Mouse (Mus musculus): ENCODE measurements around the gene Atp6v1fnb. TPM values are rescaled to one million over a fixed set of nuclear protein-coding genes. Genes with fewer than 3 reads are reported as not detected.

Atp6v1fnb gene
- not detected for total RNA-seq (2021)
- long read RNA-seq, experiment 1, result 0 reads
- long read RNA-seq, experiment 2, result 0 reads

DNA sequence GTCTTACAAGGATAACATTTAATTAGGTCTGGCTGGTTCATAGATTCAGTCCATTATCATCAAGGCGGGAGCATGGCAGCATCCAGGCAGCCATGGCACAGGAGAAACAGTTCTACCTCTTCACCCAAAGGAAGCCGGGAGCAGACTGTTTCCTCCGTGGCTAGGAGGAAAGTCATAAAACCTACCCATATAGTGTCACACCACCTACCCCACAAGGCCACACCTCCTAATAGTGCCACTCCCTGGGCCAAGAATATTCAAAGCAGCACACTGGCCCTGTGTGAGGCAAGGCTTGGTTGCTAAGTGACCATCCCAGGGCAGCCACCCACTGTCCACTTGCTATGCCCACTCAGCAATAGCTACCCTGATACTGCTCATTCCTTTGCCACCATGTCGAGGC, at the start of gene Atp6v1fnb:
Gene Atp6v1fnb, plus strand, starts transcription at position 301 of the 400 bp plus-strand sequence.
- no peak for DNase-seq (ENCODE audit: low spot score in 2 of 2)

DNA sequence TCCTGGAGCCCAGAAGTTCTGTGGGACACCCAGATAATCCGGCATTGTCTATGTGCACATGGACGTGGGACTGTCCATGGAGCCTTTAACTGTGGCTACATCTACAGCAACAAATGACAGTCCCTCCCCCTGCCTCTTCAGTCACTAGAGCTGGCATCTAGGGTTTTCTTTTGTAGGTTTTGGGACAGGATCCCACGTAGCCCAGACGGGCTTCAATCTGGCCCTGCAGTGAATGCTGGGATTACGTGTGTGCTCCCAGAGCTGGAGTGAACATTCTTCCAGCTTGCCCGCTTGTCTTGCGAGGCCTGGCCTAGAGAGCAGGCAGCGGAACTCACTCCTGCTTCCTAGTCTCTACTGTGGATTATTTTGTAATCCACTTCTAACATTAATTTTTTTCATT, 46.1 kb upstream of the Atp6v1fnb start:
- no peak for DNase-seq (ENCODE audit: low spot score in 2 of 2)

- no peak for DNase-seq (ENCODE audit: low spot score in 2 of 2)
Measured at GRCm38 (mm10) chr6:29426331-29426730, 44.9 kb upstream of the Atp6v1fnb start.

GRCm38 (mm10) chr6:29428171-29428570, 43.1 kb upstream of the Atp6v1fnb start:
- no peak for DNase-seq (ENCODE audit: low spot score in 2 of 2)

DNA sequence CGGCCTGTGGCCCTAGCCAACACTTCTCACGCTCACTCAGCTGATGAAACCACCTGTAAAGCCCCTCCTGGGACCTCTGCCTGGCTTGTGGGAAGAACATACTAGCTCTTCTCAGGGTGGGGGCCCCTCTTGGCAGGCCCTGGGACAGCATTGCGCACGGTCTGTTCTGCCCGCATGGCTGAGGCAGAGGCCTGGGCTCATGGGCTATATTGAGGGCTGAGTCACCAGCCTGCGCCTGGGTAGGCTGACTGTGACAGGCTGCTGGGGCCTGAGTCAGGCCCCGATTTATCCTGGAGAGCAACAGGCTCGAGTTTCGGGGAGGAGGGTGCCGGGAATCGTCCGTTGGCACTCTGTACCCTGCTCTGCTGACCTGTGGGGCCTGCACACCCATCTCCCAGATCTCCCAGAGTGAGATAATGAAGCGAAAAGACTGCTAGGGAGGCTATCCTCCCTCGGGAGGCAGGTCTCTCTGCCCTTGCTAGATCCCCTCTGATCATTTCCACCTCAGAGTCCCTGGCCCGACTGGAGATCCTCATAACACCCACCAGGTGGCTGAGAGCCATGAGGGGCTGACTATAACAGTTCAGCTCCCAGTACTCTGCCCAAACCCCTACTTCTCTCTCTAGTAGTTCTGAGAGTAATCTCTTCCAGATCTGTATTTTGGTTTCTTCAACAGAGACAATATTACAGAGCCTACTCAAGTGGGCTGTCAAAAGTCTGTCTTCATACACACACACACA, 40.4 kb upstream of the Atp6v1fnb start:
- no peak for DNase-seq (ENCODE audit: low spot score in 2 of 2)

DNA sequence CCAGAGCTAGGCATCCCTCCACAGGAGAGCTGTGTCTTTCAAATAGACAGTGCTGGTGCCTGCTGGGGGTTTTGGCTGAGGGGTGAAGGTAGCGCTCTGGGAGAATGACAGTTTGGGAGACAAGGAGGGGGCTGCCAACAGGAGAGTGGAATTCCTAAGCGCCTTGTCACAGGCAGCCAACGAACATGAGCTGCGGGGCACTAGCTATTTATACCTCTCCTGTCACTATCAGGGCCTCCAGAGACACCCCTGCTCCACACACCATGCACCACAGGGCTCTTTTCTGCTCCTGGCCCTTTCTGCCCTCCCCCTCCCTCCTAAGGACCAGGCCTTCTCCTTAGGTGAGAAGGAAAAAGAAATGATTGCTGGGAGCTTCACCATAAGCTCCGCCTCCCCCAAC, 39.8 kb upstream of the Atp6v1fnb start:
- no peak for DNase-seq (ENCODE audit: low spot score in 2 of 2)

- DNase-seq (ENCODE audit: low spot score in 2 of 2), result peak in 1 of 2 experiments; percentile 10
Measured at GRCm38 (mm10) chr6:29432156-29432555, 39.1 kb upstream of the Atp6v1fnb start.

DNA sequence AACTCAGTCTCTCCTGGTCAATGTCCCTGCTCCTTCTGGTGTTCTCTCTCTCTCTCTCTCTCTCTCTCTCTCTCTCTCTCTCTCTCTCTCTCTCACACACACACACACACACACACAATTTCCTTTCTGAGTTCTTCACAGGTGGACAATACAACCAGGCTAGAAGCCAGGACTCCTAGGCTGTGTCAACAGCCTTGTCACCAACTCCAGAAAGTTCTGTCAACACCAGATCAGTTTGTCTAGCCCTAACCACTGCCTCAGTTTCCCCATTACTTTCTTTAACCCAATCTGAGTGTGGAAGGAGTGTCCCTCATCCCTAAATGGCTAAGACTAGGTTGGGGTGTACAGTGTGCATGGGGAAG, 38.6 kb upstream of the Atp6v1fnb start:
- DNase-seq (ENCODE audit: low spot score in 2 of 2), result no peak

DNA sequence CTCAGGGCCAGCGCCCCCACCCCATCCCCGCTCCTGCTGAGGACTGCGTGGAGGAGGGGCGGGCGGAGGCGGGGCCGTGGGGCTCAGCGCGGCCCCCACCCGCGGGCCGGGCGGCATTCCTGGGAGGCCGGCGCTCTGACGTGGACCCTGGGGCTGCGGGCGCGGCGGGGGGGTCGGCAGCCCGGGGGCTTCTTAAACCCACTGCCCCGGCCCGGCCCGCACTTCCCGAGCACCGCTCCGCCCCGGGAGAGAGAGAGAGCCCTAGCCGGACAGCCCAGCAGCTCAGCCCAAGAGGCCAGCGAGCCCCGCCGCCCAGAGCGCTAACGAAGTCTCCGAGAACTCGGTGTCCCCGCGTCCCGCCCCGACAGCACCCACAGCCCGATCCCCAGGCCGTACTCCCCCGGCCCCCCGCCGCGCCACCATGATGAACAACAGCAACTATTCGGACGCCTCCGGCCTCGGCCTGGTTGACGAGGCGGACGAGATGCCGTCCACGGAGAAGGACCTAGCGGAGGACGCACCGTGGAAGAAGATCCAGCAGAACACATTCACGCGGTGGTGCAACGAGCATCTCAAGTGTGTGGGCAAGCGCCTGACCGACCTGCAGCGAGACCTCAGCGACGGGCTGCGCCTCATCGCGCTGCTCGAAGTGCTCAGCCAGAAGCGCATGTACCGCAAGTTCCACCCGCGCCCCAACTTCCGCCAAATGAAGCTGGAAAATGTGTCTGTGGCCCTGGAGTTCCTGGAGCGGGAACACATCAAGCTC, 38.0 kb upstream of the Atp6v1fnb start, which contains the start of gene Flnc:
Gene Flnc, plus strand, starts transcription at position 219 of the 766 bp plus-strand sequence.
- peak; percentile 56 to 72 for DNase-seq (ENCODE audit: low spot score in 2 of 2)

- DNase-seq (ENCODE audit: low spot score in 2 of 2), result peak in 1 of 2 experiments; percentile 69
Measured at GRCm38 (mm10) chr6:29433804-29434795, 37.1 kb upstream of the Atp6v1fnb start.

DNA sequence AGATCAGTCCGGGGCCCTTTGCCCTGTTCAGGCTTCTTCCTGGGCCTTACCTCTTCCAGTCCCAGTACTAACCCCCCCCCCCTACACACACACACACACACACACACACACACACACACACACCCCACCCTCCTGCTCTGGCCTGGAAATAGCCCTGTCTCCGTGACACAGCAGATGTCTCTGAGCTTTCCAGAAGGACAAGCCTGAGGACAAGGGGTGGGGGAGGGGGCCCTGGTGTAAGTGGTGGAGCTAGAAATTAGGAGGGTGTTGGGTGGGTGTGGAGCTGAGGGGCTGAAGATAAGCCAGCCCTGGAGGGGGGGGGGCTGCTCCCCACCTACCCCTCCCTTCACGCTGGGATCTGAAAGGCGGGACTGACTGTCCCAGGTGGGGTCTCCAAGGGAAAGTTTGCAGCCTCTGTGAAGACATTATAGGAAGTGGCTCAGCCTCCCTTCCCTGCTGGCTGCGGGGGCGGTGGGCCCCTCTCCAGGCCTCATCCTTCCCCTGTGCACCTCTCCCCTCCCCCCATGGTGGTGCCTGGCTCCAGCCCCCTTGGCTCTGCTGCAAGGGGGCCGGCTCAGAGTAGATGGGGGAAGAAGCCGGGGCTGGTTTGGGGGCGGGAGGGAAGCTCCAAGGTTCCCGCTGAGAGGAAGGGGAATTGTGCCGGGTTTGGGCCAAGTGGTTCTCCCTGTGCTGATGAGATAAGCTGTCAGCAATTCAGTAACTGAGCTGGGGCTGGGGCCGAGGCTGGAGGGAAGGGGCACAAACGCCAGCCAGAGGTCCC, 36.1 kb upstream of the Atp6v1fnb start:
- peak; percentile 79 to 88 for DNase-seq (ENCODE audit: low spot score in 2 of 2)

DNA sequence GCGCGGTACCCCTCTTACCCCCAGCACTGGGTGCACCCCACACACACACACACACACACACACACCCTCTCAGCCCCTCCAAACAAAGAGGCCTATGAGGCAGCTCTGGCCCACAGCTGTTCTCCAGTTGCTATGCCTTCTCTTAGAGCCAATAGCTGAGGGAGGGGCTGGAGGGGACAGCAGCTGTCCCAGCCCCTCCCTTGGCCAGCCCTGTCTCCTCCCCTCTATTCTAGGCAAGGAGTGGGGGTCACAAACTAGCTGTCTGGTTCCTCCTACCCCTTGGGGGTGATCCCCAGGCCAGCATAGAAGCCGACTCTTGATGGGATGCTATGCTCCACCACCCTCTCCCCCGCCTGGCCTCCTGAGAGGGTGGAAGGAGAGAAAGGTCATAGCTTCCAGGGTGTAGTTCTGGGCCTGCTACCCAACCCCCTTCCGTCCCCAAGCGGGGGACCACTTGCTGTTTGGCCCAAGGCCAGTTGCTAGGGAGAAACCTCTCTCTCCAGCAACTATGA, 35.2 kb upstream of the Atp6v1fnb start:
- peak; percentile 50 to 75 for DNase-seq (ENCODE audit: low spot score in 2 of 2)

DNA sequence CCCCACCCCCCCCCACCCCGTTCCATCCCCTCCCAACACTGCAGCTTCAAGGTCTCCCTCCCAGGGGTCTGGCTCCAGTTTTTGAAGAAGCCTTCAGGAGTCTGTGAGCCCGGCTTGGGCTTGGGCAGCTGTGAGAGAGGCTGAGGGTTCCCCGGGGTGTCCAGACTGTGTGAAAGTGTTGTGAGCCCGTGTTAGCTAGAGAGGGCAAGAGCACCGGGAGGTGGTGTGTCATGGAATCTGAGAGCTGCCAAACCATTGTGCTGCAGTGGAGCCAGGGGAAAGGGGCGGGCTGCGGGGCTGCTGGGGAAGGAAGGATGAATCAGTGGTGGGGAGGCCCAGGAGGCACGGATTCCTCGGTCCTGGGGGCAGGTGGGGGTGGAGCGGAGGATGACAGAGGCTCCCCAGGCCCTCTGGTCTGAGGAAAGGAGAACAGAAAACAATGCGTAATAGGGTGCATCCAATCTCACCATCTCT, 34.7 kb upstream of the Atp6v1fnb start:
- DNase-seq (ENCODE audit: low spot score in 2 of 2), result peak; percentile 71 to 82

GRCm38 (mm10) chr6:29439251-29439650, 32.0 kb upstream of the Atp6v1fnb start:
- DNase-seq (ENCODE audit: low spot score in 2 of 2), result peak in 1 of 2 experiments; percentile 64

GRCm38 (mm10) chr6:29439789-29440188, 31.4 kb upstream of the Atp6v1fnb start:
- no peak for DNase-seq (ENCODE audit: low spot score in 2 of 2)

DNA sequence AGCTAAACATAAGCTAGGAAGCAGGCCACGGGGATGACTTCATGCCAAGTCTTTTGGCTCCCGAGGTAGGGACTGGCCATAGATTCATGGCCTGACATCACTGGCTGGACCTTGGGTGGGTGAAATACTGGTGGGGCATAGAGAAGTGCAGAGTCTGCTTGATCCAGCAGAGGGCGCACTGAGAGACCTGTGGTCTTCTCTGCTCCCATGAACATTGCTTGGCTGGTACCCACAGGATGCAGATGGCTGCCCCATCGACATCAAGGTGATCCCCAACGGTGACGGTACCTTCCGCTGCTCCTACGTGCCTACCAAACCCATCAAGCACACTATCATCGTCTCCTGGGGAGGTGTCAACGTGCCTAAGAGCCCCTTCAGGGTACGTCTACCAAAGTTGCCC, 26.5 kb upstream of the Atp6v1fnb start:
- DNase-seq (ENCODE audit: low spot score in 2 of 2), result peak in 1 of 2 experiments; percentile 58

DNA sequence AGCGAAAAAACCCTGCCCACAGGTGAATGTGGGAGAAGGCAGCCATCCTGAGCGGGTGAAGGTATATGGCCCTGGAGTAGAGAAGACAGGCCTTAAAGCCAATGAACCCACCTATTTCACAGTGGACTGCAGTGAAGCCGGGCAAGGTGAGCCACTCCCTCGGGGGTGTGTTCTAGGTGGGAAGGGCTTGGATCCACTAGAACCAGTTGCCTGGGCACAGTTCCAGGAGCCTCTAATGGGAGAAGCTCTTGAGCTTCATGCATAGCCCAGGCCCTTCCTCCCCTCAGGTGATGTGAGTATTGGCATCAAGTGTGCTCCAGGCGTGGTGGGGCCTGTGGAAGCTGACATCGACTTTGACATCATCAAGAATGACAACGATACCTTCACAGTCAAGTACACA, 25.9 kb upstream of the Atp6v1fnb start:
- DNase-seq (ENCODE audit: low spot score in 2 of 2), result no peak

DNA sequence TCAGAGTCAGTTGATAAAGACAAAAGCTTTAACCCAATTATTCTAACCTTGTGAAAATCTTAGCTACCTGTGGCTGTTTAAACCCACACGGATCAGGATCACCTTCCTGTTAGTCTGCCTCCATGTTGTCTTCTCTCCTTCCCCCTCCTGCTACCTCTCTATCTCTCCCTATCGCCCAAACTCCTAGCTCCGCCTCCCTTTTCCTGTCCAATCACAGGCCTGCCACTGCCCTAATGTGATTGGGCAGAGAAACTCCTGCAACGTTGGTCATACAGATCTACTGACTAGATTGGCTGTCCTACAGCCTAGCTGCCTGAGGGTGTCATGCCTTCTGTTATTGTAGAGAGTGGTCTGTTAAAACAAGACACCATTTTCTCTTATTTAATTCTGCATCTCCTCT, 21.4 kb upstream of the Atp6v1fnb start:
- no peak for DNase-seq (ENCODE audit: low spot score in 2 of 2)

GRCm38 (mm10) chr6:29450667-29451066, 20.6 kb upstream of the Atp6v1fnb start:
- no peak for DNase-seq (ENCODE audit: low spot score in 2 of 2)

DNA sequence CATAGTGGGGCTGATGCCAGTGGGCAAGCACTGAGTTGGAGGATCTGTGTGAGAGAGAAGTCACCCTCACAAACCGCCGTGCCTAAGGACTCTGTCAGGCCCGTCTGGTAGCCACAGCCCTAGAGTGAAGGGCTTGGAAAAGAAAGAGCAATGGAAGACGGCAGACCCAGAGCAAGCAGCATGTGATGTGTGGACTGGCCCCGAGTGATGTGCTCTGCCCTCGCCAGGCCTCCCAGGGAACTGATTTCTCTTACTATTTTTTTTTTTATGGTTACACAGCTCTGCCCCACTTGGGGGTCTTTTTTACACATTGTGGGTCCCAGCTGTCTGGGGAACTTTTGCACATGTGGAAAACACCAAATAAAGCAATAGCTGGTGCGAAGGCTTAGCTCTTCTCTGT, 9.7 kb upstream of the Atp6v1fnb start:
- no peak for DNase-seq (ENCODE audit: low spot score in 2 of 2)
